Mouse (Mus musculus): Measurements from ENCODE around the gene Prune2. TPM values are rescaled to one million over a fixed set of nuclear protein-coding genes. Genes with fewer than 3 reads are reported as not detected.
A peak's percentile ranks its signal among the peaks of the same experiment; 100 is the strongest.

Gene Prune2
- polyA plus RNA-seq, 1 experiment from 2014 or later, result 1.9 TPM

- 95% methylated on average over 3 of the region's 3 CpGs for whole genome bisulfite sequencing
- peaks cover 28% of the 10 kb centered on the region for H3K27me3 ChIP-seq (replicated peaks; ENCODE audit: low read depth, poor library complexity, severe bottlenecking)
- no peaks in the 10 kb centered on the region; the same call in 1 of the 2 replicates for H3K9me3 ChIP-seq
- H3K4me1 ChIP-seq, result peaks cover 7% of the 10 kb centered on the region
- H3K36me3 ChIP-seq (replicated peaks), result no peaks in the 10 kb centered on the region
- no peak for DNase-seq (ENCODE audit: low spot score)
- no peak overlapping the region for H3K4me3 ChIP-seq
- H3K27ac ChIP-seq (replicated peaks), result no peak overlapping the region
These were observed 5.1 kb downstream of the Prune2 start for GRCm38 (mm10) chr19:16961036-16961435.

GRCm38 (mm10) chr19:16963178-16963577 is 7.3 kb downstream of the Prune2 start:
- Histone ChIP-seq H3K4me3 (no peak overlapping the region), H3K27me3 (replicated peaks; ENCODE audit: low read depth, poor library complexity, severe bottlenecking) (peaks cover 10% of the 10 kb centered on the region; the same call in 1 of the 2 replicates), H3K4me1 (no peaks in the 10 kb centered on the region), H3K36me3 (replicated peaks) (no peaks in the 10 kb centered on the region), H3K27ac (replicated peaks) (no peak overlapping the region), H3K9me3 (no peaks in the 10 kb centered on the region; the same call in 1 of the 2 replicates)
- no peak for DNase-seq (ENCODE audit: low spot score)
- 91% methylated on average over 3 of the region's 3 CpGs for whole genome bisulfite sequencing

DNA sequence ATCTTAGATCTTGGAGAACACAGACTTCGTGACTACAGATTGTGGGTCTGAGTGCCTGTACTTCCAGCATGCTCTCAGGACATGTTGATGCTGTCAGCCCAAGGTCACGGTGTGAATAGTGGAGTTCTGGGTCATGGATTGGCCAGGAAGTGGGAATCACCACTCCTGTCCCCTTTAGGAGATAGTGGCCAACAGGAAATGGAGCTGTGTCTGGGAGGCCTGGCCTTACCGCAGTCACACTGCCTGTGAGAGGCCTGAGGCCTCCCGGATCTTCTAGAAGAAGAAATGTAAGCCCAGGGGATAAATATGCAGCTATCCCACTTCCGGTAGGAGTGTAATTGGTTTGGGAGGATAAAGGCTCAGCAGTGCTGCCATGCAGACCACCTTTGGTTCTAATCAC is 12.8 kb downstream of the Prune2 start:
- WGBS, result 81% methylated on average over 5 of the region's 5 CpGs
- DNase-seq (ENCODE audit: low spot score), result no peak
- Histone ChIP-seq H3K4me1 (no peaks in the 10 kb centered on the region), H3K9me3 (no peaks in the 10 kb centered on the region; the same call in 1 of the 2 replicates), H3K36me3 (replicated peaks) (no peaks in the 10 kb centered on the region), H3K4me3 (no peak overlapping the region), H3K27me3 (replicated peaks; ENCODE audit: low read depth, poor library complexity, severe bottlenecking) (no peaks in the 10 kb centered on the region), H3K27ac (replicated peaks) (no peak overlapping the region)

- no peak overlapping the region for H3K4me3 ChIP-seq
- H3K27ac ChIP-seq (replicated peaks), result no peak overlapping the region
- no peak for DNase-seq (ENCODE audit: low spot score)
- no peaks in the 10 kb centered on the region for H3K27me3 ChIP-seq (replicated peaks; ENCODE audit: low read depth, poor library complexity, severe bottlenecking)
- no peaks in the 10 kb centered on the region for H3K9me3 ChIP-seq
- no peaks in the 10 kb centered on the region for H3K36me3 ChIP-seq (replicated peaks)
- WGBS, result 68% methylated on average over 2 of the region's 2 CpGs
- no peaks in the 10 kb centered on the region for H3K4me1 ChIP-seq
These were observed 14.7 kb downstream of the Prune2 start for GRCm38 (mm10) chr19:16970612-16971011.

DNA sequence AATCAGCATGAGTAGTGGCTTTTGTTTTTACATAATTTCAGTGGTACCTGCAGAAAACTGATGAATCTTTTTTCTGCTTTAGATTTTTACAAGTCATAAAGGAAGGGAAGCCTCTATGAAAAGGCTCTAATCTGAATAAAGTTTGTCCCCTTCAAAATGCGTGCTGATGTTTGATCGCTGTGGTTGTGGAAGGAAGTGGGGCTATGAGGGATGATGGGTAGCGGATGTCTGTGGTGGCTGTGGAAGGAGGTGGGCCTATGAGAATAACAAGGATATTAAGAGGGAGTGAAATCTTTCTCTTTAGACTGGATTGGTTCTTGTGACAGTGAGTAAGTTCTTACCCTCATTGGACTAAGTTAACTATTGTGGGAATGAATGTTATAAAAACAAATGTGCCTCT is 23.0 kb downstream of the Prune2 start:
- H3K27me3 ChIP-seq (replicated peaks; ENCODE audit: low read depth, poor library complexity, severe bottlenecking), result no peaks in the 10 kb centered on the region
- WGBS, result 95% methylated on average over 3 of the region's 3 CpGs
- no peaks in the 10 kb centered on the region for H3K4me1 ChIP-seq
- H3K4me3 ChIP-seq, result no peak overlapping the region
- DNase-seq (ENCODE audit: low spot score), result no peak
- H3K27ac ChIP-seq (replicated peaks), result no peak overlapping the region
- no peaks in the 10 kb centered on the region for H3K36me3 ChIP-seq (replicated peaks)
- no peaks in the 10 kb centered on the region for H3K9me3 ChIP-seq

GRCm38 (mm10) chr19:16981743-16982142 is 25.8 kb downstream of the Prune2 start:
- 86% methylated on average over 4 of the region's 4 CpGs for WGBS
- Histone ChIP-seq H3K27me3 (replicated peaks; ENCODE audit: low read depth, poor library complexity, severe bottlenecking) (no peaks in the 10 kb centered on the region), H3K27ac (replicated peaks) (no peak overlapping the region), H3K4me3 (no peak overlapping the region), H3K9me3 (no peaks in the 10 kb centered on the region), H3K4me1 (no peaks in the 10 kb centered on the region), H3K36me3 (replicated peaks) (no peaks in the 10 kb centered on the region)
- no peak for DNase-seq (ENCODE audit: low spot score)

DNA sequence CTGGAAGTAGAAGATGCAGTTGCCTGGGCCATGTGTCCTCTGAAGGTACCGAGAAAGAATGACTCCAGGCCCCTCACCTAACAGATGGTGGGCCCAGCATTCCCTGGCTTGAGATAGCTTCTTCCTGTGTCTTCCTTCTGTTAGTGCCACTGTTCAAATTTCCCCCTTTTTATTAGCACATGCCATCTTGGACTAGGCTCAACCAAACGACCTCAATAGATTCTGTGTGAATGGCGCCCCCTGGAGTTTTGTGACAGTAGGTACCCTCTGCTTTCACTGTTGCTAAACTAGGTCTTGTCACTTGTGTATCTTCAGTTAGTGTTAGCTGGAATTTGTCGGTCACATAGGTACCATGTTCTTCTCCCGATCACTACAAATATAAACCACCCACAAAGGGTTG is 29.0 kb downstream of the Prune2 start:
- no peak overlapping the region for H3K4me3 ChIP-seq
- H3K9me3 ChIP-seq, result no peaks in the 10 kb centered on the region
- H3K4me1 ChIP-seq, result no peaks in the 10 kb centered on the region
- H3K36me3 ChIP-seq (replicated peaks), result no peaks in the 10 kb centered on the region
- peak; percentile 41 for DNase-seq (ENCODE audit: low spot score)
- no peaks in the 10 kb centered on the region for H3K27me3 ChIP-seq (replicated peaks; ENCODE audit: low read depth, poor library complexity, severe bottlenecking)
- no peak overlapping the region for H3K27ac ChIP-seq (replicated peaks)
- WGBS, result 57% methylated on average over 5 of the region's 5 CpGs

DNA sequence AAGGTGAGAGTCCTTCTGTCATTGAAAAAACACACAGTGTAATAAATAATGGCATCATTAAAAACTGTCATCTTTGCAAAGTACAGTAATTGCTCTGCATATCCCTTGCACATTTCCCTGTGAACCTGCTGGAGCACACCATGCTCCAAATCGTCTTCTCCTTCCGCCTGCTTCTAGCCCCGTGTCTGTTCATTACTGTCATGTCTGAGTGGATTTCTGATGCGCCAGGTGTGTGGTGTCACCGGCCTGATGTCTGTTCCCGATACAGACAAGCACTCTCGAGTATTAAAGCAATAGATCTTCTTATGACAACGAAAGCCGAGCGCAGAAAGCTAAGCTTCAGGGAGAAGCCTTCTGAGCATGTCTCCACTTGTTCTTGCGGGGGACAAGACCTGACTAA is 32.1 kb downstream of the Prune2 start:
- no peak for DNase-seq (ENCODE audit: low spot score)
- H3K36me3 ChIP-seq (replicated peaks), result no peaks in the 10 kb centered on the region
- WGBS, result 79% methylated on average over 11 of the region's 11 CpGs

GRCm38 (mm10) chr19:16992151-16992550 is 36.2 kb downstream of the Prune2 start:
- no peaks in the 10 kb centered on the region for H3K9me3 ChIP-seq
- H3K36me3 ChIP-seq (replicated peaks), result no peaks in the 10 kb centered on the region
- WGBS, result 90% methylated on average over 4 of the region's 4 CpGs
- H3K4me1 ChIP-seq, result no peaks in the 10 kb centered on the region
- no peak overlapping the region for H3K4me3 ChIP-seq
- H3K27me3 ChIP-seq (replicated peaks; ENCODE audit: low read depth, poor library complexity, severe bottlenecking), result no peaks in the 10 kb centered on the region
- no peak overlapping the region for H3K27ac ChIP-seq (replicated peaks)
- DNase-seq (ENCODE audit: low spot score), result no peak

More for the DNA sequence above, 32.1 kb downstream of the Prune2 start:
- Histone ChIP-seq H3K9me3 (no peaks in the 10 kb centered on the region), H3K4me1 (no peaks in the 10 kb centered on the region), H3K27ac (replicated peaks) (no peak overlapping the region), H3K4me3 (no peak overlapping the region), H3K27me3 (replicated peaks; ENCODE audit: low read depth, poor library complexity, severe bottlenecking) (no peaks in the 10 kb centered on the region)

DNA sequence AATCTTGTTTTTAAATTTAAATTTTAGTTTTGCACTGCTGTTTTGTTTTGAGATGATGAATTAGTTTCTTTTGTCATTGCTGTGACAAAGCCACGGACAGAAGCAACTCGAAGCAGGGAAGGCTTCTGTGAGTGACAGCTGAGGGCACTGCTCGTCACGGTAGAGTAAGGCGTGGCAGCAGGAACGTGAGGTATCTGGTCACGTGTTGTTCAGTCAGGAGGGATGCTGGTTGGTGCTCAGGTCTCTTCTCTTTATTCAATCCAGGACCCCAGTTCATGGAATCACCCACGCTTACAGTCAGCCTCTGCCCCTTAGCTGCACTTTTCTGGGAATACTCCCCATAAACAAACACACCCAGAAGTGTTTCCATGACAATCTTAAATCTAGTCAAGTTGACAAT is 38.3 kb downstream of the Prune2 start:
- H3K4me3 ChIP-seq, result no peak overlapping the region
- H3K9me3 ChIP-seq, result no peaks in the 10 kb centered on the region
- DNase-seq (ENCODE audit: low spot score), result no peak
- H3K27ac ChIP-seq (replicated peaks), result no peak overlapping the region
- H3K36me3 ChIP-seq (replicated peaks), result no peaks in the 10 kb centered on the region
- no peaks in the 10 kb centered on the region for H3K27me3 ChIP-seq (replicated peaks; ENCODE audit: low read depth, poor library complexity, severe bottlenecking)
- H3K4me1 ChIP-seq, result no peaks in the 10 kb centered on the region
- WGBS, result 83% methylated on average over 8 of the region's 8 CpGs

DNA sequence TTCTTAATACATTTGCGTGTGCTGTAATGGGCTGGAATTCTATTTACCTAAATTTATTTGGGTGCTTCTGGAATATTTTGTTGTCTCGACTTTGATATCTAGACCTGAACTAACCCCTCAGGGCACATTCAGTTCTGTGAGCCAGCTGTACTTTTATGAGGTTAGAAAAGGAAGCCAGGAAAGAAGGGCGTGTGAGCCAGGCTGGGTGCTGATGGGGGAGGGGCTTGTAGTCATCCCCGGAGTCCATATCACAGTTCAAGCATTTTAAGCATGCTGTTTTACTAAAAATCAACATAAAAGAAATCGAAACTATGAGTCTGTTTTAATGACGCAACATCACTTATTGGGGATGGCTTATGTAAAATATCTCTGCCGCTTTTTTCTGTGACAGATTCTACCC is 42.0 kb downstream of the Prune2 start:
- Histone ChIP-seq H3K27ac (replicated peaks) (no peak overlapping the region), H3K36me3 (replicated peaks) (no peaks in the 10 kb centered on the region), H3K9me3 (no peaks in the 10 kb centered on the region), H3K27me3 (replicated peaks; ENCODE audit: low read depth, poor library complexity, severe bottlenecking) (no peaks in the 10 kb centered on the region), H3K4me1 (no peaks in the 10 kb centered on the region), H3K4me3 (no peak overlapping the region)
- 85% methylated on average over 7 of the region's 7 CpGs for WGBS
- no peak for DNase-seq (ENCODE audit: low spot score)

DNA sequence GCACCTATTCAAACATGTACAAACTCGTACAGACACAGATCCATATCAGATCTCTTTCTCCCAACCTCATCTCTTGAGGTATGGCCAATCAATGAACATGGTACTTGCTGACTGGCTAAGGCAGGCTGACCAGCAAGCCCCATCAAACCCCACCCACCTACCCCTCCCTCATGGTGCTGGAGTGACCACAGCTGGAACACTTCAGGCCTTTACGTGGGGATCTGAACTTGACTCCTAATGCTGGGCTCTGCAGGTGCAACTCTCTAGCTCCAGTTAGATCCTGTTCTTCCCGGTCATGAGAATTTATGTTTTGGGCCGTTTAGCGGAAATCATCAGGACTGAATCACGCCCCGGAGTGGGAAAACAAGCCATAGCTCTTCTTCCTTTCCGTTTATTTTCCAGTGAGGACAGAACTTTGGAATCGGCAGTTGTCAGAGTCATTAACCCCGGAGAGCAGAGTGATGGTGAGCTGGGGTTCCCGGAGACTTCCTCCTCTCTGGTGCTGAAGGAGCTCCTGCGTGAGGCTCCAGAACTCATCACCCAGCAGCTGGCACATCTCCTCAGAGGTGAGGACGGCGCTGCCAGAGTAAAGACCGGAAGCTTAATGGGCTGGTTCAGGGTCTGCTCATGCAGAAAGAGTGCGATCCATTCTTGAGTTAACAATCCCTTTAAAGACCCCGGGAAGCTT is 50.4 kb downstream of the Prune2 start:
- Histone ChIP-seq H3K27ac (replicated peaks) (no peak overlapping the region), H3K9me3 (no peaks in the 10 kb centered on the region), H3K36me3 (replicated peaks) (no peaks in the 10 kb centered on the region), H3K4me1 (peaks cover 10% of the 10 kb centered on the region), H3K27me3 (replicated peaks; ENCODE audit: low read depth, poor library complexity, severe bottlenecking) (0 out of 2 replicates have a peak, but pooled peaks cover 7% of the 10 kb centered on the region), H3K4me3 (no peak overlapping the region)
- DNase-seq (ENCODE audit: low spot score), result no peak
- 82% methylated on average over 17 of the region's 17 CpGs for WGBS

DNA sequence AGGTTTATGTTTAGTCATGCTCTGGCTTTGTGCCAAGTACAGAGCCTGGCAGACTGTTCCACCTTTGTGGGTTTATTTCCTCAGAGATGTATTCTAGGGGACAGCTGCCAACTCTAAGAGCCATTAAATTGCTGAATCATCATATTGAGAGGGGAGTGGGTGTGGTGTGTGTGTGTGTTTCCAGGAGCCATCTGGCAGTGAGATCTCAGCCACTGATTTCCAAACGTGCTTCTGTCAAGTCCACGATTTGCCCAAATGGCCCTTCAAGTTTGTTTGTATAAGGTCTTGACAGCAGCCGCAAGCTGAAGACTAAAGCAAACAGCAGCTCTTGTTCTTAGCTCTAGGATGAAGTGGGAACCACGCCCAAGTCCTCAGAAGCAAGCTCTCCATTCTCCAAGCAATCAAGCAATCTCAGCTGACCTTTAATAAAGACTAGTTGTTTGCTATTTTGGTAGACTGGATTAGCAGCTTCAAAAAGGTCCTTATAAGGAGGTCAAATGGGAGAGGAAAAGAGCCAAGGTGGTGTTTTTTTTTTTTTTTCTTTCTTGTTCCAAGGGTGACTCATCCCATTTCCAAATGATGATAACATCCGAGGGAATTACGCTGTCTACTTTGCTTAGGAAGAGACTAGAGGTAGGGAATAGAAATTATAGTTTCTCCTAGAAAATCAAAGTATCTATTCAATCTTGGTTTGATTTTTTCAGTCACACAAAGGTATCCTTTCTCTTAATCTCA is 55.5 kb downstream of the Prune2 start:
- 49% methylated on average over 6 of the region's 6 CpGs for WGBS
- 0 out of 2 replicates have a peak, but pooled peaks cover 7% of the 10 kb centered on the region for H3K27me3 ChIP-seq (replicated peaks; ENCODE audit: low read depth, poor library complexity, severe bottlenecking)
- no peak overlapping the region for H3K27ac ChIP-seq (replicated peaks)
- H3K4me1 ChIP-seq, result peaks cover 12% of the 10 kb centered on the region
- no peaks in the 10 kb centered on the region for H3K9me3 ChIP-seq
- DNase-seq (ENCODE audit: low spot score), result no peak
- H3K36me3 ChIP-seq (replicated peaks), result no peaks in the 10 kb centered on the region
- no peak overlapping the region for H3K4me3 ChIP-seq
